Comparison of ENCODE assay signal across 10 mouse cellular contexts in the genomic region with DNA sequence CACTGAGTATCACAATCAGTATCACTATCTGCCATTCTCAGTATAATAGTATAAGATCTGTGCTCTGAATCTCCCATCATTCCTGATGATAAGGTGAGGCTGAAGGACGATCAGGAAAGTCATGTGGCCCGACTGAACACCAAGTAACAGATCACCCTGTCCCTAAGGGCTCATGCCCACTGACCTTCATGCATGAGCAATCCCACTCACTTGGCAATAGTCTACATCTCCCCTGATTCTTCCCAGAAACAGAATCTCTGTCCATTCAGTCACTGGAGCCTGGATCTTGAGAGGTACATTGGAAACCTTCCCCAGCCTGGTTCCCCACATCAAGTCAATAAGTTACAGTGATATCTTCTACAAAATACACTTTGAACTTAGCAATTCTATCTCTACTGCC.
"Had no signal": no experiment of that assay in that cellular context is flagged by ENCODE, and none has a peak within 500 bp of the region (broad histone marks: within the 10 kb centered on the region; RNA-seq: fewer than 3 reads in every experiment).

No protein-coding gene starts in this region.

- DNase-seq: left cerebral cortex, postnatal 4 days; liver, postnatal 0 days; lung, embryonic 14.5 days; midbrain, embryonic 14.5 days; right cerebral cortex, adult 18-20 months; right cerebral cortex, postnatal 14 days; right cerebral cortex, postnatal 4 days; thymus, adult 2 months; thymus, postnatal 14 days; thymus, postnatal 4 days had no signal
